ENCODE assay signal across 8 mouse cellular contexts in genomic region chr1:193386136-193386535, GRCm38 (mm10). TPM values are rescaled to one million over a fixed set of nuclear protein-coding genes. Genes with fewer than 3 reads are reported as not detected.
DNase-seq lines count a peak whose midpoint lies in the region; ATAC-seq and TF ChIP-seq lines count a peak whose summit lies in the region.

No protein-coding gene starts in this region.

- no peaks in the 10 kb centered on the region for H3K27me3 ChIP-seq in Patski
- peaks cover 3% of the 10 kb centered on the region for H3K27me3 ChIP-seq in midbrain, embryonic 12.5 days
- H3K27me3 ChIP-seq in small intestine, adult 2 months (ENCODE audit: control insufficient read depth, insufficient read depth, low read length), result no peaks in the 10 kb centered on the region

- POLR2A ChIA-PET in Patski (lab: Charles Lee), result interaction anchor here (0.6 kb wide), 1 partner anchor 308 kb away, joined by 3 read pairs; no protein-coding TSS in a partner anchor

- H3K4me3 ChIP-seq in midbrain, embryonic 12.5 days, result no peak overlapping the region
- H3K4me3 ChIP-seq in small intestine, adult 2 months (ENCODE audit: low read depth, low read length), result no peak overlapping the region

- H3K4me1 ChIP-seq in midbrain, embryonic 12.5 days, result peaks cover 53% of the 10 kb centered on the region
- H3K4me1 ChIP-seq in small intestine, adult 2 months (ENCODE audit: control insufficient read depth, insufficient read depth, insufficient read length, low read length), result no peaks in the 10 kb centered on the region; the same call in 1 of the 2 replicates

- WGBS in midbrain, embryonic 12.5 days, result 2% methylated on average over 5 of the region's 5 CpGs
- WGBS in small intestine, adult 2 months, result under 1% methylated on average over 5 of the region's 5 CpGs

- CTCF ChIA-PET in Patski (lab: Charles Lee), result interaction anchor here (0.8 to 3.8 kb wide), 18 partner anchors 10 to 320 kb away, joined by 3 to 18 read pairs (median 3); partner anchors contain the start of gene Camk1g

- in situ Hi-C loops in Patski (cut with MboI; ENCODE audit: low pct_unique_long_range_greater_than_20kb), result loop anchor here (5.0 kb wide), 1 partner anchor 316 kb away; no protein-coding TSS in a partner anchor

- no peaks in the 10 kb centered on the region for H3K36me3 ChIP-seq in midbrain, embryonic 12.5 days
- H3K36me3 ChIP-seq in small intestine, adult 2 months (ENCODE audit: control insufficient read depth, insufficient read depth, low read length), result no peaks in the 10 kb centered on the region

- H3K27ac ChIP-seq in midbrain, embryonic 12.5 days (replicated peaks), result peak overlapping the region; percentile 56
- H3K27ac ChIP-seq in small intestine, adult 2 months (ENCODE audit: insufficient read depth, low read depth, low read length), result no peak overlapping the region

- no peak for TF ChIP-seq POLR2A in small intestine, adult 2 months (IDR thresholded peaks at IDR 0.05; ENCODE audit: low read depth, low read length)

- DNase-seq in Patski (ENCODE audit: low read depth, low spot score), result peak; percentile 50
- peak; percentile 91 for DNase-seq in cerebellum, adult 9-11 months
- peak; percentile 83 to 89 for DNase-seq in frontal cortex, postnatal 36 days (ENCODE audit: low spot score in 2 of 2)
- peak; percentile 58 for DNase-seq in hindlimb bud, embryonic 11.5 days (ENCODE audit: extremely low spot score, low read depth, low spot score)
- peak; percentile 59 to 70 for DNase-seq in left cerebral cortex, adult 8-10 months (ENCODE audit: low spot score in 2 of 2)
- no peak for DNase-seq in c-Kit-positive CD71-positive TER-119-positive erythroid progenitor cells, embryonic 14.5 days (ENCODE audit: low spot score)

- H3K9me3 ChIP-seq in midbrain, embryonic 12.5 days, result no peaks in the 10 kb centered on the region

- no peak overlapping the region for H3K4me2 ChIP-seq in midbrain, embryonic 12.5 days (replicated peaks)

- TF ChIP-seq CTCF in Patski (IDR thresholded peaks at IDR 0.05), result peak; percentile 96
- TF ChIP-seq CTCF in small intestine, adult 2 months (IDR thresholded peaks at IDR 0.05; ENCODE audit: extremely low read depth, insufficient read length, insufficient replicate concordance, low read depth, low read length), result peak; percentile 92; the same call in 1 of the 2 replicates

- ATAC-seq in Patski, result peak; percentile 69
- ATAC-seq in midbrain, embryonic 12.5 days (ENCODE audit: low FRiP score, low read depth), result peak; percentile 5; the same call in 1 of the 2 replicates

- no peak overlapping the region for H3K9ac ChIP-seq in midbrain, embryonic 12.5 days (replicated peaks)

RNA-seq across cellular contexts. Expression of gene Camk1g, which starts 16.0 kb away (rescaled TPM):
- polyA plus RNA-seq in Patski (2021), result 0.69 TPM
- 10 to 100 TPM; 28.7 to 33.3 (median 30.1) TPM for total RNA-seq in left cerebral cortex, adult 8-10 months (2022)
- polyA plus RNA-seq in midbrain, embryonic 12.5 days (2016; fragmentation: Nextera tagmentation; extraction: Ambion mirVana), result 28.1 and 28.7 TPM in 2 replicates
- 0.30 and 0.41 TPM in 2 replicates for polyA plus RNA-seq in small intestine, adult 2 months (2012; rRNA removed)

Comparison
In these comparisons a context has a peak if more than half of its experiments do, and no peak if none do; other contexts are left out.
1. RNA of gene Camk1g, which starts 16.0 kb away (polyA plus RNA-seq): 28.1 to 28.7 TPM in midbrain, embryonic 12.5 days; 0.69 TPM in Patski (single experiment) and 0.30 to 0.41 TPM in small intestine, adult 2 months; every median in the first group is over 10 times any median in the second.